Mouse (Mus musculus) frontal cortex, adult (tissue): Measurements from ENCODE around the gene Fgfr1op.
"Not testable (repeated sequence)": the region's sequence is repeated elsewhere in the genome, so short reads cannot be mapped to it uniquely, and the experiment has no call there.

Source experiments
- ATAC-seq: cut with Nextera tagmentation; 2 replicates; pipeline ENCODE4 v1.9.2; 2017; ENCODE audit warnings: mild to moderate bottlenecking, moderate library complexity, mixed read lengths; ENCODE audit not compliant: low TSS enrichment

Fgfr1op gene

GRCm38 (mm10) chr17:8164701-8165607 lies at the start of gene Fgfr1op:
TSS of gene Fgfr1op (plus strand) at chr17:8165501.
- peak; percentile 95 for ATAC-seq

GRCm38 (mm10) chr17:8116378-8116777 lies 48.9 kb upstream of the Fgfr1op start:
- ATAC-seq = not testable (repeated sequence)

- not testable (repeated sequence) for ATAC-seq
These were observed 48.4 kb upstream of the Fgfr1op start for GRCm38 (mm10) chr17:8116928-8117327.

- ATAC-seq = not testable (repeated sequence)
These were observed 42.3 kb upstream of the Fgfr1op start for GRCm38 (mm10) chr17:8122974-8123373.

GRCm38 (mm10) chr17:8124586-8124985 lies 40.7 kb upstream of the Fgfr1op start:
- ATAC-seq = not testable (repeated sequence)

GRCm38 (mm10) chr17:8128326-8128993 lies 36.8 kb upstream of the Fgfr1op start:
- ATAC-seq = not testable (repeated sequence)

GRCm38 (mm10) chr17:8129578-8129977 lies 35.7 kb upstream of the Fgfr1op start:
- ATAC-seq = not testable (repeated sequence)

- ATAC-seq = not testable (repeated sequence)
These were observed 34.5 kb upstream of the Fgfr1op start for GRCm38 (mm10) chr17:8130849-8131248.

GRCm38 (mm10) chr17:8138116-8138515 lies 27.2 kb upstream of the Fgfr1op start:
- not testable (repeated sequence) for ATAC-seq

GRCm38 (mm10) chr17:8140210-8140609 lies 25.1 kb upstream of the Fgfr1op start:
- not testable (repeated sequence) for ATAC-seq

GRCm38 (mm10) chr17:8143802-8144673 lies 21.3 kb upstream of the Fgfr1op start:
- ATAC-seq = not testable (repeated sequence)

- ATAC-seq = not testable (repeated sequence)
These were observed 18.4 kb upstream of the Fgfr1op start for GRCm38 (mm10) chr17:8146931-8147330.

GRCm38 (mm10) chr17:8147439-8148316 lies 17.6 kb upstream of the Fgfr1op start, which contains the start of the genes Gm49673 and Rnaset2a:
TSS of gene Gm49673 (minus strand) at chr17:8147788.
TSS of gene Rnaset2a (minus strand) at chr17:8148097.
- ATAC-seq = peak; percentile 90

- ATAC-seq = not testable (repeated sequence)
These were observed 10.3 kb upstream of the Fgfr1op start for GRCm38 (mm10) chr17:8155010-8155409.

GRCm38 (mm10) chr17:8155982-8156381 lies 9.3 kb upstream of the Fgfr1op start:
- not testable (repeated sequence) for ATAC-seq

GRCm38 (mm10) chr17:8158627-8159026 lies 6.7 kb upstream of the Fgfr1op start:
- not testable (repeated sequence) for ATAC-seq

- ATAC-seq = not testable (repeated sequence)
These were observed 4.3 kb upstream of the Fgfr1op start for GRCm38 (mm10) chr17:8160969-8161368.

GRCm38 (mm10) chr17:8165608-8165945 lies 276 bp downstream of the Fgfr1op start:
- ATAC-seq = peak; percentile 39; the same call in 1 of the 2 replicates

- not testable (repeated sequence) for ATAC-seq
These were observed 676 bp downstream of the Fgfr1op start for GRCm38 (mm10) chr17:8165977-8166376.

GRCm38 (mm10) chr17:8166454-8166853 lies 1.2 kb downstream of the Fgfr1op start:
- ATAC-seq = not testable (repeated sequence)
